Mouse (Mus musculus) testis, adult 2 months (tissue): ENCODE data around the gene Rpl36al.

Source experiments
- CTCF ChIP-seq: fragments of 200-500 bp; IDR thresholded peaks from 2 replicates; pipeline ENCODE4 v1.5.1; 2012; ENCODE audit warnings: low read depth, mild to moderate bottlenecking, inconsistent platforms, low read length, moderate library complexity; ENCODE audit not compliant: control insufficient read depth, insufficient read depth, insufficient replicate concordance
- POLR2A ChIP-seq: fragments of 200-500 bp; IDR thresholded peaks from 2 replicates; pipeline ENCODE4 v1.6.1; 2012; ENCODE audit warnings: low read depth, mild to moderate bottlenecking, inconsistent platforms, low read length, moderate library complexity; ENCODE audit not compliant: control insufficient read depth

DNA sequence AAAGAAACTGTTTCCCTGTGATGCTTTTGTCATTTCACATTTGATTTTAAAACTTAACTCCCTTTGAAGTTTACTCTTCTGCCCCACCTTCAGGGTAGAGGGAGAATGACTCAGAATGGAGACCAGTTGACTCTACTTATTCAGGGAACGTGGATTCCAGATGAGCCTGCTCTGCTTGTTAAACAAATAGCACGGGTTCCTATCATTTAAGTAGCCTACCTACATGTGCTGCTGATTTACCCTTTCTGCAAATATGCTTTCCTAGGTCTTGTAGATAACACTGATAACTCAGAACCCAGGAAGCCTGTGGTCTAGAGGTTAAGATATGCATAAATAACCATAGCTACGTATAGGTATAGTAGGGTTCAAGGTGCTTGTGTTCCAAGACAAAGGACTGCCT, 19.0 kb downstream of the Rpl36al start:
- TF ChIP-seq CTCF = no peak
- TF ChIP-seq POLR2A = no peak
